Mouse (Mus musculus) urinary bladder, postnatal 36 days (tissue): ENCODE data around the gene Mapkap1.

ENCODE experiments used
- DNase-seq, 2 experiments: peaks; one replicate each; pipeline ENCODE4 v3.0.0; 2022; ENCODE audit warnings: low spot score in 2 of 2, mixed read lengths in 1 of 2

Gene Mapkap1

GRCm38 (mm10) chr2:34530042-34530441 lies 123.5 kb downstream of the Mapkap1 start:
- DNase-seq: no peak

GRCm38 (mm10) chr2:34531801-34532298 lies 125.3 kb downstream of the Mapkap1 start:
- no peak for DNase-seq

GRCm38 (mm10) chr2:34532394-34532793 lies 125.8 kb downstream of the Mapkap1 start:
- DNase-seq: no peak

GRCm38 (mm10) chr2:34533281-34533680 lies 126.7 kb downstream of the Mapkap1 start:
- DNase-seq: no peak

- no peak for DNase-seq
These were observed 128.4 kb downstream of the Mapkap1 start for GRCm38 (mm10) chr2:34534996-34535395.

- DNase-seq: no peak
These were observed 130.8 kb downstream of the Mapkap1 start for GRCm38 (mm10) chr2:34537356-34537755.

- no peak for DNase-seq
These were observed 137.0 kb downstream of the Mapkap1 start for GRCm38 (mm10) chr2:34543581-34543980.

- DNase-seq: no peak
These were observed 137.4 kb downstream of the Mapkap1 start for GRCm38 (mm10) chr2:34544021-34544420.

GRCm38 (mm10) chr2:34544646-34545395 lies 138.2 kb downstream of the Mapkap1 start:
- DNase-seq: no peak

GRCm38 (mm10) chr2:34546176-34546677 lies 139.7 kb downstream of the Mapkap1 start:
- DNase-seq: no peak

- no peak for DNase-seq
These were observed 140.9 kb downstream of the Mapkap1 start for GRCm38 (mm10) chr2:34547516-34547915.

GRCm38 (mm10) chr2:34548961-34549360 lies 142.4 kb downstream of the Mapkap1 start:
- DNase-seq: no peak

- no peak for DNase-seq
These were observed 142.9 kb downstream of the Mapkap1 start for GRCm38 (mm10) chr2:34549469-34549868.

GRCm38 (mm10) chr2:34552772-34553171 lies 146.2 kb downstream of the Mapkap1 start:
- DNase-seq: no peak

- DNase-seq: no peak
These were observed 147.1 kb downstream of the Mapkap1 start for GRCm38 (mm10) chr2:34553580-34554231.

- DNase-seq: no peak
These were observed 153.6 kb downstream of the Mapkap1 start for GRCm38 (mm10) chr2:34560146-34560545.

- no peak for DNase-seq
These were observed 156.6 kb downstream of the Mapkap1 start for GRCm38 (mm10) chr2:34563089-34563694.

- DNase-seq: no peak
These were observed 157.3 kb downstream of the Mapkap1 start for GRCm38 (mm10) chr2:34563865-34564264.

- no peak for DNase-seq
These were observed 159.6 kb downstream of the Mapkap1 start for GRCm38 (mm10) chr2:34566146-34566545.

GRCm38 (mm10) chr2:34566601-34567000 lies 160.0 kb downstream of the Mapkap1 start:
- DNase-seq: no peak

GRCm38 (mm10) chr2:34569131-34569530 lies 162.6 kb downstream of the Mapkap1 start:
- DNase-seq: peak in 1 of 2 experiments; percentile 9

- DNase-seq: no peak
These were observed 163.8 kb downstream of the Mapkap1 start for GRCm38 (mm10) chr2:34570378-34570777.
